Mouse (Mus musculus) cortical plate, adult 2 months (tissue): ENCODE measurements around the gene Mdn1. TPM values are rescaled to one million over a fixed set of nuclear protein-coding genes. Genes with fewer than 3 reads are reported as not detected.

Experiments used
- H3K27ac ChIP-seq: fragments of 200-500 bp; 2 replicates; pipeline ENCODE4 v1.5.1; 2012; ENCODE audit warnings: low read length, control low read depth, inconsistent platforms; ENCODE audit not compliant: insufficient read depth
- H3K4me1 ChIP-seq: fragments of 200-500 bp; 2 replicates; pipeline ENCODE4 v1.6.1; 2011; ENCODE audit warnings: low read length; ENCODE audit not compliant: control insufficient read depth, insufficient read depth
- H3K4me3 ChIP-seq: fragments of 200-500 bp; 2 replicates; pipeline ENCODE4 v1.5.1; 2011; ENCODE audit warnings: mild to moderate bottlenecking, low read length, control low read depth; ENCODE audit not compliant: insufficient read depth
- CTCF ChIP-seq: fragments of 200-500 bp; IDR thresholded peaks from 2 replicates; pipeline ENCODE4 v1.5.1; 2011; ENCODE audit warnings: mild to moderate bottlenecking, control low read depth, low read length; ENCODE audit not compliant: insufficient read depth; ENCODE audit errors: extremely low read depth
- POLR2A ChIP-seq: fragments of 200-500 bp; IDR thresholded peaks from 2 replicates; pipeline ENCODE4 v1.6.1; 2011; ENCODE audit warnings: mild to moderate bottlenecking, low read length, control low read depth; ENCODE audit not compliant: insufficient read depth; ENCODE audit errors: extremely low read depth
- polyA plus RNA-seq: library from polyadenylated mRNA; depleted of rRNA; stranded (reverse); fragments of >200 nt; gene quantifications from 2 replicates; pipeline ENCODE4 v1.2.3, GENCODE M21; 2012; rRNA removed

Mdn1 gene
- polyA plus RNA-seq, 1 experiment = 37.3 TPM

- TF ChIP-seq CTCF (no peak), POLR2A (no peak)
- H3K4me1 ChIP-seq = no peaks in the 10 kb centered on the region
- no peak overlapping the region for H3K27ac ChIP-seq
- H3K4me3 ChIP-seq = no peak overlapping the region
These were observed 167.3 kb downstream of the Mdn1 start for GRCm38 (mm10) chr4:32824254-32824653.

Other genes with a start within 250 kb of the Mdn1 start
- not detected in 2 replicates for gene Gja10, start 54.4 kb upstream of the Mdn1 start, polyA plus RNA-seq
- gene Casp8ap2, start 41.7 kb upstream of the Mdn1 start, polyA plus RNA-seq = 4.3 and 5.2 TPM in 2 replicates
- 58.0 and 61.3 TPM in 2 replicates for gene Lyrm2, start 143.1 kb downstream of the Mdn1 start, polyA plus RNA-seq